Mouse (Mus musculus): ENCODE results near the gene Nudt3. TPM values are rescaled to one million over a fixed set of nuclear protein-coding genes. Genes with fewer than 3 reads are reported as not detected.

The Nudt3 gene
- polyA plus RNA-seq, 1 experiment from 2014 or later = 40.6 TPM

GRCm38 (mm10) chr17:27613016-27613415 lies 10.3 kb downstream of the Nudt3 start:
- Histone ChIP-seq H3K4me1 (replicated peaks; ENCODE audit: control insufficient read depth, insufficient read depth) (no peaks in the 10 kb centered on the region), H3K9me3 (ENCODE audit: control insufficient read depth, low read length) (no peaks in the 10 kb centered on the region), H3K4me2 (replicated peaks; ENCODE audit: low read depth) (no peak overlapping the region), H3K36me3 (ENCODE audit: control insufficient read depth, insufficient read depth, low read length) (no peaks in the 10 kb centered on the region; the same call in 1 of the 2 replicates), H3K27ac (replicated peaks) (no peak overlapping the region), H3K4me3 (ENCODE audit: low read depth, low read length) (no peak overlapping the region), H3K9ac (ENCODE audit: low read length) (no peak overlapping the region), H3K27me3 (ENCODE audit: control insufficient read depth, insufficient read depth, low read length) (no peaks in the 10 kb centered on the region)
- TF ChIP-seq CTCF (IDR thresholded peaks at IDR 0.05; ENCODE audit: low read depth) = no peak
- no peak for TF ChIP-seq EP300 (optimal IDR thresholded peaks at IDR 0.05)
- DNase-seq (ENCODE audit: low spot score) = no peak
- WGBS = 75% methylated on average over 4 of the region's 4 CpGs
- ATAC-seq (ENCODE audit: low FRiP score, low TSS enrichment) = no peak

- no peak overlapping the region for H3K4me3 ChIP-seq (ENCODE audit: low read depth, low read length)
- no peak overlapping the region for H3K27ac ChIP-seq (replicated peaks)
- no peaks in the 10 kb centered on the region for H3K27me3 ChIP-seq (ENCODE audit: control insufficient read depth, insufficient read depth, low read length)
- no peak overlapping the region for H3K4me2 ChIP-seq (replicated peaks; ENCODE audit: low read depth)
- H3K36me3 ChIP-seq (ENCODE audit: control insufficient read depth, insufficient read depth, low read length) = no peaks in the 10 kb centered on the region; the same call in 1 of the 2 replicates
- WGBS = 76% methylated on average over 5 of the region's 5 CpGs
- no peak for ATAC-seq (ENCODE audit: low FRiP score, low TSS enrichment)
- no peaks in the 10 kb centered on the region for H3K4me1 ChIP-seq (replicated peaks; ENCODE audit: control insufficient read depth, insufficient read depth)
- no peak for DNase-seq (ENCODE audit: low spot score)
- TF ChIP-seq CTCF (IDR thresholded peaks at IDR 0.05; ENCODE audit: low read depth) (no peak), EP300 (optimal IDR thresholded peaks at IDR 0.05) (no peak)
- no peaks in the 10 kb centered on the region for H3K9me3 ChIP-seq (ENCODE audit: control insufficient read depth, low read length)
- H3K9ac ChIP-seq (ENCODE audit: low read length) = no peak overlapping the region
Observed at GRCm38 (mm10) chr17:27611994-27612393, 11.3 kb downstream of the Nudt3 start.

GRCm38 (mm10) chr17:27611519-27611884 lies 11.8 kb downstream of the Nudt3 start:
- H3K4me2 ChIP-seq (replicated peaks; ENCODE audit: low read depth) = no peak overlapping the region
- no peak overlapping the region for H3K27ac ChIP-seq (replicated peaks)
- no peak overlapping the region for H3K9ac ChIP-seq (ENCODE audit: low read length)
- DNase-seq (ENCODE audit: low spot score) = no peak
- 47% methylated on average over 3 of the region's 3 CpGs for WGBS
- H3K36me3 ChIP-seq (ENCODE audit: control insufficient read depth, insufficient read depth, low read length) = no peaks in the 10 kb centered on the region; the same call in 1 of the 2 replicates
- no peaks in the 10 kb centered on the region for H3K4me1 ChIP-seq (replicated peaks; ENCODE audit: control insufficient read depth, insufficient read depth)
- H3K9me3 ChIP-seq (ENCODE audit: control insufficient read depth, low read length) = no peaks in the 10 kb centered on the region
- ATAC-seq (ENCODE audit: low FRiP score, low TSS enrichment) = no peak
- TF ChIP-seq CTCF (IDR thresholded peaks at IDR 0.05; ENCODE audit: low read depth) (no peak), EP300 (optimal IDR thresholded peaks at IDR 0.05) (no peak)
- H3K4me3 ChIP-seq (ENCODE audit: low read depth, low read length) = no peak overlapping the region
- no peaks in the 10 kb centered on the region for H3K27me3 ChIP-seq (ENCODE audit: control insufficient read depth, insufficient read depth, low read length)

- DNase-seq (ENCODE audit: low spot score) = no peak
- no peak for TF ChIP-seq CTCF (IDR thresholded peaks at IDR 0.05; ENCODE audit: low read depth)
- TF ChIP-seq EP300 (optimal IDR thresholded peaks at IDR 0.05) = no peak
- Histone ChIP-seq H3K36me3 (ENCODE audit: control insufficient read depth, insufficient read depth, low read length) (no peaks in the 10 kb centered on the region; the same call in 1 of the 2 replicates), H3K9me3 (ENCODE audit: control insufficient read depth, low read length) (no peaks in the 10 kb centered on the region), H3K4me2 (replicated peaks; ENCODE audit: low read depth) (no peak overlapping the region), H3K4me3 (ENCODE audit: low read depth, low read length) (no peak overlapping the region), H3K9ac (ENCODE audit: low read length) (no peak overlapping the region), H3K27me3 (ENCODE audit: control insufficient read depth, insufficient read depth, low read length) (no peaks in the 10 kb centered on the region), H3K27ac (replicated peaks) (no peak overlapping the region), H3K4me1 (replicated peaks; ENCODE audit: control insufficient read depth, insufficient read depth) (no peaks in the 10 kb centered on the region)
- WGBS = 72% methylated on average over 10 of the region's 10 CpGs
- ATAC-seq (ENCODE audit: low FRiP score, low TSS enrichment) = no peak
Observed at GRCm38 (mm10) chr17:27610679-27611518, 12.4 kb downstream of the Nudt3 start.

- Histone ChIP-seq H3K4me3 (ENCODE audit: low read depth, low read length) (no peak overlapping the region), H3K27me3 (ENCODE audit: control insufficient read depth, insufficient read depth, low read length) (no peaks in the 10 kb centered on the region), H3K9me3 (ENCODE audit: control insufficient read depth, low read length) (no peaks in the 10 kb centered on the region), H3K9ac (ENCODE audit: low read length) (no peak overlapping the region), H3K36me3 (ENCODE audit: control insufficient read depth, insufficient read depth, low read length) (no peaks in the 10 kb centered on the region; the same call in 1 of the 2 replicates), H3K4me1 (replicated peaks; ENCODE audit: control insufficient read depth, insufficient read depth) (no peaks in the 10 kb centered on the region), H3K27ac (replicated peaks) (no peak overlapping the region), H3K4me2 (replicated peaks; ENCODE audit: low read depth) (no peak overlapping the region)
- ATAC-seq (ENCODE audit: low FRiP score, low TSS enrichment) (no peak), DNase-seq (ENCODE audit: low spot score) (no peak)
- TF ChIP-seq EP300 (optimal IDR thresholded peaks at IDR 0.05) = no peak
- WGBS = 81% methylated on average over 7 of the region's 7 CpGs
Observed at GRCm38 (mm10) chr17:27609576-27609975, 13.7 kb downstream of the Nudt3 start.

GRCm38 (mm10) chr17:27603522-27604234 lies 19.6 kb downstream of the Nudt3 start:
- DNase-seq (ENCODE audit: low spot score) (no peak), ATAC-seq (ENCODE audit: low FRiP score, low TSS enrichment) (no peak)
- no peak overlapping the region for H3K4me2 ChIP-seq (replicated peaks; ENCODE audit: low read depth)
- no peak overlapping the region for H3K9ac ChIP-seq (ENCODE audit: low read length)
- WGBS = 70% methylated on average over 21 of the region's 21 CpGs
- no peaks in the 10 kb centered on the region; the same call in 1 of the 2 replicates for H3K36me3 ChIP-seq (ENCODE audit: control insufficient read depth, insufficient read depth, low read length)
- TF ChIP-seq CTCF (IDR thresholded peaks at IDR 0.05; ENCODE audit: low read depth) (no peak), EP300 (optimal IDR thresholded peaks at IDR 0.05) (no peak)
- H3K4me1 ChIP-seq (replicated peaks; ENCODE audit: control insufficient read depth, insufficient read depth) = peaks cover 2% of the 10 kb centered on the region; the same call in 1 of the 2 replicates
- no peaks in the 10 kb centered on the region for H3K27me3 ChIP-seq (ENCODE audit: control insufficient read depth, insufficient read depth, low read length)
- no peak overlapping the region for H3K4me3 ChIP-seq (ENCODE audit: low read depth, low read length)
- H3K27ac ChIP-seq (replicated peaks) = no peak overlapping the region
- no peaks in the 10 kb centered on the region for H3K9me3 ChIP-seq (ENCODE audit: control insufficient read depth, low read length)
